Mouse (Mus musculus): ENCODE data around the gene Olfr659.

The Olfr659 gene

DNA sequence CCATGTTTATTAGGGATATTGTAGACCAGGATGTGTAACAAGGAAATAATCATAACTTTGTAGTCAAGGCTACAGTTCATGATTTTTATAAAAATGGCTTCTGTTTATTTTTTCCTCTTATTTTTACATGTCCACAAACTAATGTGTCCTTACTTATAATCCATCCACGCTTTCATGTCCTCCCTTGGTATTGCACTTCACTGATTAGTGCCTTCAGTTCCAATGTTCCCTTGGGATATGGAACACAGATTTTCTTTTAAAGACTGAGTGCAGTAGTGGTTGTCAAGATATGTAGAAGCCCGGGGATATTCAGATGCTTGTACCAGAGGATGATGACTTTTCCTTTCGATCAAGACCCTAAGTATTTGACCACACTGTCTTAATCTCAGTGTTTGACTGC is at the start of gene Olfr659:
Olfr659 (plus strand) TSS at position 301 of the 400 bp plus-strand sequence.
- no peak for DNase-seq

DNA sequence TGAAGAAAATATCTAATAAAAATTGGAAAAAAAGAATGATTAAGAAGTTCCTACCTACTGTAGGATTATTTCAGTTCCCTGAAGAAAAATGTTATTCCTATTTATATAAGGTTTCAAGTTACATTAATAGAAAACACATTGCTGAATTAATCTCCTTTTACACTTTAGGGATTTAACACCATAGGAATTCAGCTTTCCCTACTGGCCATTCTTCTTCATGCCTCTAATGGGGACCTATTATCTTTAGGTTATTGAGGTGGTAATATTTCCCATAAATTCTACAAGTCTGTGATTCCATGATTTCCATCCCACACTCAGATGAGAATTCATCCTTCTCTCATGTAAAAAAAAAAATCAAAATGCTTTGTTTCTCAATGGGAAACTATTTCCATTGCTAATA is 42.1 kb upstream of the Olfr659 start, which contains the start of gene Olfr657:
Olfr657 (plus strand) TSS at position 301 of the 400 bp plus-strand sequence.
- DNase-seq = no peak

DNA sequence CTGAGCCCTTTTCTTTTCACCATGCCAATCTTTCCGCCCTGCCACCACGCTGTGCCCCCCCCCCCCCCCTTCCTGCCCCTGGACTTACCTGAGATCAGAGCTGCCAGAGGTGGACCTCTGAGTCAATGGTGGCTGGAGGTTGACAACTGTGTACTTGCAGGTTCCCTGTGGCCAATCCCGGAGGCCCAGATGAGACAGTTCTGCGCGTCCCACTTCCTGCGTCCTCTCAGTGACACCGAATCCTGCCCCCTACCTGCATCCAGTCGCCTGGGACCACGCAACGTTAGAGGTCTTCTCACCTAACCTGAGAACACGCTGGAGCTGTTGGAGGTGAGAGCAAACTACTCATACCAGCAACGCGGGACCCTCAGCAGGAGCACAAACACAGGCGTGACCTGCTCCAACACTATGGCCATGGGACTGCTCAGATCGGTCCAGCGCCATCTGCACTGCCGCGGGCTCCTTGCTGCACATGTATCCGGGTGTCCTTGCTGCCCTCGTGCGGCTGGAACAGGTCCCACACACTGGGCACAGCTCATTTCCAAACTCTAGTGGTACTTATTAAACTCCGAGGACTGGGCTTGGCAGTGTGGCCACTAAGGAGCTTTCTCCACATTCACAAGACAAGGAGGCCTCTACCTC is 19.6 kb upstream of the Olfr659 start, which contains the start of gene Olfr658:
Olfr658 (minus strand) TSS at position 465 of the 642 bp plus-strand sequence.
- DNase-seq = no peak

DNA sequence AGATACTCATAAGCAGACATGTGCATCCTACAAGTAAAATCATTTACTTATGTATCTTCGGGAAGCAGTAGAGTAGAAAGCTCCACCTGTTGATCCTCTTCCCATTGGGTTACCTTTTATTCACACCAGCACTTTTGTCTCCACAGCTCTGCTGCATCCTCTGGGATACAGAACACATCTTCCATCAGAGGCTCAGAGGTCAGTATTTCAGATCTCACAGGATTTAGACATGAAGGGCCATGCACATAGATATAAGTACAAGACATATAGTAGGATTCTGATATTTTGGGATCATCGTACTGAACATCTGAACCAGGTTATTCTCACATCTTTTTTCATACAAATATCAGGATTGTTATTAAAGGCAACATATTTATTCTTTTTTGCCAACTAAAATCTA is 19.6 kb downstream of the Olfr659 start, which contains the start of gene Olfr661:
Olfr661 (plus strand) TSS at position 301 of the 400 bp plus-strand sequence.
- DNase-seq = no peak
